Mouse (Mus musculus) heart, embryonic 11.5 days (tissue): Measurements from ENCODE around the gene Negr1. TPM values are rescaled to one million over a fixed set of nuclear protein-coding genes. Genes with fewer than 3 reads are reported as not detected.

ENCODE experiments used
- ATAC-seq: fragments of 200-750 bp; cut with Nextera tagmentation; replicated peaks from 2 replicates; pipeline ENCODE4 v1.8.0; 2017; ENCODE audit warnings: moderate library complexity; ENCODE audit not compliant: insufficient number of reproducible peaks, low FRiP score, low TSS enrichment
- H3K27ac ChIP-seq: fragments of 300-500 bp; sonication (generic); 2 replicates; pipeline ENCODE4 v1.5.1; 2014; ENCODE audit warnings: mild to moderate bottlenecking, low read depth, low read length
- H3K27me3 ChIP-seq: fragments of 300-500 bp; sonication (generic); 2 replicates; pipeline ENCODE4 v1.6.1; 2014; ENCODE audit warnings: mild to moderate bottlenecking, low read length, mixed read lengths; ENCODE audit not compliant: control insufficient read depth, insufficient read depth
- H3K36me3 ChIP-seq: fragments of 300-500 bp; sonication (generic); 2 replicates; pipeline ENCODE4 v1.6.1; 2014; ENCODE audit warnings: mild to moderate bottlenecking, low read length, moderate library complexity, mixed read lengths; ENCODE audit not compliant: control insufficient read depth, insufficient read depth
- H3K4me1 ChIP-seq: fragments of 300-500 bp; sonication (generic); 2 replicates; pipeline ENCODE4 v1.6.1; 2014; ENCODE audit warnings: low read length; ENCODE audit not compliant: control insufficient read depth, insufficient read depth
- H3K4me2 ChIP-seq: fragments of 300-500 bp; sonication (generic); 2 replicates; pipeline ENCODE4 v1.6.1; 2014; ENCODE audit warnings: mild to moderate bottlenecking, moderate library complexity
- H3K4me3 ChIP-seq: fragments of 300-500 bp; sonication (generic); 2 replicates; pipeline ENCODE4 v1.5.1; 2014; ENCODE audit warnings: low read depth, low read length
- H3K9ac ChIP-seq: fragments of 300-500 bp; sonication (generic); 2 replicates; pipeline ENCODE4 v1.6.1; 2014; ENCODE audit warnings: mild to moderate bottlenecking, low read depth, low read length, moderate library complexity
- H3K9me3 ChIP-seq: fragments of 300-500 bp; sonication (generic); replicated peaks from 2 replicates; pipeline ENCODE4 v1.6.1; 2016; ENCODE audit warnings: low read length; ENCODE audit not compliant: control insufficient read depth
- WGBS: fragments of 180-500 bp; shearing (Covaris S2); extraction: QIAGEN DNeasy Blood & Tissue Kit; methylation state at CpG from one replicate; pipeline ENCODE4 v1.1.7; 2014; ENCODE audit not compliant: insufficient replicate concordance; 5-methylcytosine and 5-hydroxymethylcytosine counted together
- polyA plus RNA-seq: library from polyadenylated mRNA; unstranded; fragments of >200 nt; fragmentation: Nextera tagmentation; extraction: Ambion mirVana; gene quantifications from 2 replicates; pipeline ENCODE4 v1.2.1, GENCODE M21; 2014

The Negr1 gene
- polyA plus RNA-seq, 1 experiment from 2014 or later: 2.6 TPM

- WGBS: 54% methylated on average over 3 of the region's 3 CpGs
- H3K4me1 ChIP-seq: no peaks in the 10 kb centered on the region
- no peak overlapping the region for H3K27ac ChIP-seq
- H3K4me3 ChIP-seq: no peak overlapping the region
- no peaks in the 10 kb centered on the region for H3K36me3 ChIP-seq
- no peaks in the 10 kb centered on the region for H3K27me3 ChIP-seq
- no peak overlapping the region for H3K9ac ChIP-seq
- ATAC-seq: no peak
- H3K9me3 ChIP-seq: no peaks in the 10 kb centered on the region
- H3K4me2 ChIP-seq: no peak overlapping the region
These were observed 290.3 kb downstream of the Negr1 start for GRCm38 (mm10) chr3:156851921-156852320.

GRCm38 (mm10) chr3:156870239-156870921, 308.8 kb downstream of the Negr1 start:
- ATAC-seq: no peak
- H3K27ac ChIP-seq: no peak overlapping the region
- peaks cover 4% of the 10 kb centered on the region; the same call in 1 of the 2 replicates for H3K4me1 ChIP-seq
- H3K27me3 ChIP-seq: no peaks in the 10 kb centered on the region
- H3K4me2 ChIP-seq: no peak overlapping the region
- no peaks in the 10 kb centered on the region for H3K36me3 ChIP-seq
- 56% methylated on average over 3 of the region's 3 CpGs for WGBS
- H3K9me3 ChIP-seq: no peaks in the 10 kb centered on the region
- H3K9ac ChIP-seq: no peak overlapping the region
- H3K4me3 ChIP-seq: no peak overlapping the region

- H3K4me3 ChIP-seq: no peak overlapping the region
- no peaks in the 10 kb centered on the region for H3K27me3 ChIP-seq
- 50% methylated on average over 2 of the region's 2 CpGs for WGBS
- H3K27ac ChIP-seq: no peak overlapping the region
- H3K4me1 ChIP-seq: peaks cover 4% of the 10 kb centered on the region; the same call in 1 of the 2 replicates
- ATAC-seq: no peak
- no peak overlapping the region for H3K4me2 ChIP-seq
- H3K9me3 ChIP-seq: no peaks in the 10 kb centered on the region
- H3K36me3 ChIP-seq: no peaks in the 10 kb centered on the region
- H3K9ac ChIP-seq: no peak overlapping the region
These were observed 309.3 kb downstream of the Negr1 start for GRCm38 (mm10) chr3:156870922-156871257.

GRCm38 (mm10) chr3:156871641-156872196, 310.1 kb downstream of the Negr1 start:
- Histone ChIP-seq H3K4me2 (no peak overlapping the region), H3K9ac (no peak overlapping the region), H3K4me1 (peaks cover 4% of the 10 kb centered on the region; the same call in 1 of the 2 replicates), H3K36me3 (no peaks in the 10 kb centered on the region), H3K27ac (no peak overlapping the region), H3K9me3 (no peaks in the 10 kb centered on the region), H3K27me3 (no peaks in the 10 kb centered on the region), H3K4me3 (no peak overlapping the region)
- ATAC-seq: no peak
- WGBS: 77% methylated on average over 6 of the region's 6 CpGs

- no peak overlapping the region for H3K4me3 ChIP-seq
- H3K9me3 ChIP-seq: no peaks in the 10 kb centered on the region
- H3K27me3 ChIP-seq: no peaks in the 10 kb centered on the region
- H3K9ac ChIP-seq: no peak overlapping the region
- ATAC-seq: no peak
- H3K4me2 ChIP-seq: no peak overlapping the region
- 63% methylated on average over 1 of the region's 1 CpGs for WGBS
- no peaks in the 10 kb centered on the region for H3K36me3 ChIP-seq
- no peaks in the 10 kb centered on the region for H3K4me1 ChIP-seq
- H3K27ac ChIP-seq: no peak overlapping the region
These were observed 315.0 kb downstream of the Negr1 start for GRCm38 (mm10) chr3:156876551-156876950.

- Histone ChIP-seq H3K27me3 (no peaks in the 10 kb centered on the region), H3K9me3 (no peaks in the 10 kb centered on the region), H3K4me1 (no peaks in the 10 kb centered on the region), H3K4me3 (no peak overlapping the region), H3K4me2 (no peak overlapping the region), H3K36me3 (no peaks in the 10 kb centered on the region), H3K9ac (no peak overlapping the region), H3K27ac (no peak overlapping the region)
- WGBS: 67% methylated on average over 3 of the region's 3 CpGs
- ATAC-seq: no peak
These were observed 320.5 kb downstream of the Negr1 start for GRCm38 (mm10) chr3:156882129-156882528.

GRCm38 (mm10) chr3:156883873-156884272, 322.3 kb downstream of the Negr1 start:
- no peak overlapping the region for H3K4me3 ChIP-seq
- H3K27ac ChIP-seq: no peak overlapping the region
- ATAC-seq: no peak
- H3K4me1 ChIP-seq: no peaks in the 10 kb centered on the region
- 75% methylated on average over 1 of the region's 1 CpGs for WGBS
- H3K27me3 ChIP-seq: no peaks in the 10 kb centered on the region
- no peaks in the 10 kb centered on the region for H3K9me3 ChIP-seq
- H3K9ac ChIP-seq: no peak overlapping the region
- no peak overlapping the region for H3K4me2 ChIP-seq
- no peaks in the 10 kb centered on the region for H3K36me3 ChIP-seq

GRCm38 (mm10) chr3:156885689-156886088, 324.1 kb downstream of the Negr1 start:
- Histone ChIP-seq H3K4me2 (no peak overlapping the region), H3K27ac (no peak overlapping the region), H3K27me3 (no peaks in the 10 kb centered on the region), H3K36me3 (no peaks in the 10 kb centered on the region), H3K9ac (no peak overlapping the region), H3K9me3 (no peaks in the 10 kb centered on the region), H3K4me1 (no peaks in the 10 kb centered on the region), H3K4me3 (no peak overlapping the region)
- ATAC-seq: no peak
- WGBS: 82% methylated on average over 1 of the region's 1 CpGs

GRCm38 (mm10) chr3:156886915-156887314, 325.3 kb downstream of the Negr1 start:
- H3K9ac ChIP-seq: no peak overlapping the region
- no peaks in the 10 kb centered on the region for H3K36me3 ChIP-seq
- no peak overlapping the region for H3K4me3 ChIP-seq
- no peak overlapping the region for H3K4me2 ChIP-seq
- H3K27me3 ChIP-seq: no peaks in the 10 kb centered on the region
- H3K9me3 ChIP-seq: no peaks in the 10 kb centered on the region
- no peaks in the 10 kb centered on the region for H3K4me1 ChIP-seq
- ATAC-seq: no peak
- WGBS: 75% methylated on average over 3 of the region's 3 CpGs
- no peak overlapping the region for H3K27ac ChIP-seq
